Mouse (Mus musculus): ENCODE measurements around the gene Tcl1. TPM values are rescaled to one million over a fixed set of nuclear protein-coding genes. Genes with fewer than 3 reads are reported as not detected.
"Not testable (repeated sequence)": the region's sequence is repeated elsewhere in the genome, so short reads cannot be mapped to it uniquely, and the experiment has no call there.

Gene Tcl1
- total RNA-seq, 4 experiments from 2014 or later = not detected

- DNase-seq (ENCODE audit: low spot score in 2 of 2) = not testable (repeated sequence)
Observed at GRCm38 (mm10) chr12:105181040-105181644, 41.5 kb downstream of the Tcl1 start.

- DNase-seq (ENCODE audit: low spot score in 2 of 2) = not testable (repeated sequence)
Observed at GRCm38 (mm10) chr12:105176044-105176443, 46.5 kb downstream of the Tcl1 start, which contains the start of gene Tcl1b5. Tcl1b5 (plus strand) TSS chr12:105176344.

DNA sequence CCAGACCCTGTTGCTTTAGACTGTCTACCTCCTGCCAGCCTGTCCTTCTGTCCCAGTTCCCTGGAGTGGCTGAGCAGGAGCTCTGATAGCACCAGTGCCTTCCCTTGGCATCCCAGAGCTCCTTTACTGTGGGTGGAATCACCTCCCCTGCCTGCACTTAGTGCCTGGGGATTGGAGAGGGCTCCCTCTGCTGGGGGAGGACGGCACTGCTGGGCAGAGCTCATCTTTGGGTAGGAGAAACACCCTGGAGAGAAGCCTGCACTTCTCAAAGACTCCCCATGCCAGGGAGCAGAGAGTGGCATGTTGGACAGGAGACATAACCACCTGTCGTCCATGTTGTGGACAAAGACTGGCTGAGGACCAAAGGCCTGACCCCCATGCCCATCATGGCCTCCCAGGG, 48.3 kb downstream of the Tcl1 start:
- peak in 1 of 2 experiments; percentile 39 for DNase-seq (ENCODE audit: low spot score in 2 of 2)

- no peak for DNase-seq (ENCODE audit: low spot score in 2 of 2)
Observed at GRCm38 (mm10) chr12:105173366-105173765, 49.2 kb downstream of the Tcl1 start.

Other genes starting within 250 kb of the Tcl1 start
- 1 to 10 TPM; 2.0 to 3.0 (median 2.8) TPM for gene Syne3, start 213.0 kb downstream of the Tcl1 start, total RNA-seq (2022)
- 10 to 100 TPM; 41.7 to 50.8 (median 46.0) TPM for gene Glrx5, start 190.1 kb downstream of the Tcl1 start, total RNA-seq (2022)
- not detected for gene Tcl1b2, start 76.8 kb downstream of the Tcl1 start, total RNA-seq (2022)
- gene Tcl1b1, start 63.1 kb downstream of the Tcl1 start, total RNA-seq (2022) = not detected
- gene Tcl1b5, start 46.4 kb downstream of the Tcl1 start, total RNA-seq (2022) = not detected
- gene Tcl1b3, start 31.8 kb downstream of the Tcl1 start, total RNA-seq (2022) = not detected
- gene Tcl1b4, start 20.8 kb downstream of the Tcl1 start, total RNA-seq (2022) = not detected
- gene Tunar, start 111.1 kb upstream of the Tcl1 start, total RNA-seq (2022) = 10 to 100 TPM in 1 of 4 experiments, 1 to 10 TPM in 3; 9.0 to 10.2 (median 9.4) TPM
- 10 to 100 TPM; 76.3 to 85.8 (median 82.5) TPM for gene D430019H16Rik, start 231.1 kb upstream of the Tcl1 start, total RNA-seq (2022)